Mouse (Mus musculus): Measurements from ENCODE around the gene Ctcf.

DNA sequence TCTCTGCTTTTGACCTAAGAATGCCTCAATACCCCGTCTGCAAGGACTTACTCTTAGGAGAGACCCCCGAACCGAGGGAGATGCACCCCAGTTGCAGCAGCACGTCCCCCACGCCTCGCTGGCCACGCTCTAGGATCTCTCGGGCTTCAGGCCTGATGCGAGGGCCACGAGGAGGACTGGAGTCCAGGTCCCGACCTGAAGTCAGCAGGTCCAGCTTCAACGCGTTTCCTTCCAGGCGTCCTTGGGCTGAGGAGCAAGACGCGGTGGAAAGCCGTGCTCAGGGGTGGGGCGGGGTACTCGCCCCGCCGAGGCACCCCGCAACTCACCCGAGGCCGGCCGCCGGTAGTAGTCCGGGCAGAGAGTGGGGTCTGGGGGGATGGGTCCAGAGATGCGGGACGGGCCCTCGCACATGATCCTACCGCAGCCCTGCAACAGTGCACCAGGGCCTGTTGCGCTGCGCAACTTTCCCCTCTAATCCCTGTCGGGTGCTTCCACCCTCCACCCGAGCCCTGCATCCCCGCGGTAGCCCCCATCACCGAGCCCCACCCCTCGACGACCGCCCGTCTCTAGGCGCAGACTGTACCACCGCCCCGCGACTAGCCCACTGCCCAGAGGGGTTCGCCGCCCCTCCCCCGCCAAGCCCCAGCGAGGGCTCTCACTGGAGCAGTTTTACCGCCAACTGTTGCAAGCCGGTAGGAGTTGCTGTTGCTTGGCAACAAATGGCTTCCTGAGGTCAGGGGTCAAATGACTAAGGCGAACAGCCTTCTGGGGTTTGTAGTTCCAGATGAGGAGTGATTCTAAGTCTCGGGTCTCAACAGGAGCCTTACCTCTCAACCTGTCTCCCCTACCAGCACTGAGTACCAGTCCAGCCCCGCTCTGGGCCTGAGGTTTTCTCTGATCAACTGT, 71.4 kb downstream of the Ctcf start, which contains the start of the genes 4933405L10Rik and Enkd1:
- TF ChIP-seq POLR2A (IDR thresholded peaks at IDR 0.05; ENCODE audit: extremely low read depth, insufficient read depth, low read length) (no peak), CTCF (IDR thresholded peaks at IDR 0.05; ENCODE audit: low read depth, low read length) (no peak)
